Mouse (Mus musculus) cortical plate, adult 2 months (tissue): ENCODE measurements at regions not wholly inside any gene's neighbourhood (a gene's known extent, or its start where the extent isn't known, plus 50 kb on each side); places are given as distances from the start of the nearest gene placed in this dataset.

Source experiments
- CTCF ChIP-seq: fragments of 200-500 bp; IDR thresholded peaks from 2 replicates; pipeline ENCODE4 v1.5.1; 2011; ENCODE audit warnings: mild to moderate bottlenecking, control low read depth, low read length; ENCODE audit not compliant: insufficient read depth; ENCODE audit errors: extremely low read depth
- POLR2A ChIP-seq: fragments of 200-500 bp; IDR thresholded peaks from 2 replicates; pipeline ENCODE4 v1.6.1; 2011; ENCODE audit warnings: mild to moderate bottlenecking, low read length, control low read depth; ENCODE audit not compliant: insufficient read depth; ENCODE audit errors: extremely low read depth

DNA sequence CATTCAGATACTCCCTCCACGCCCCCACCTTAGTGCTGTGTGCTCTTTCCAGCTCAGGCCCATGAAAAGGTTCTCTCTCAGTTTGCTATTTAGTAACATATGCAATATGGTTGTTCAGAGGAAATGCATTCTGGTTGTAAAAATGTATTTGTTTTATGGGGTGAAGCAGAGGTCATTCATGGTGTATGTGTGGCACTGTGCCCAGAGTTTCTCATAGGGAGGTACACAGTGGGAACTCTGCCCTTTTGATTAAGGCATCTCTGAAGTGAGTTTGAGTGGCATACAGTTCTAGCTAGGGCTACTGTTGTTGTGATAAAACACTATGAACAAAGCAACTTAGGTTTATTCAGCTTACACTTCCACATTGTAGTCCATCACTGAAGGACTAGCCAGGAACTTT is 121.7 kb upstream of the A230072I06Rik start:
- TF ChIP-seq POLR2A (no peak), CTCF (no peak)
